Mouse (Mus musculus) heart, postnatal 0 days (tissue): Measurements from ENCODE around the gene Olfr190.

Experiments
- CTCF ChIP-seq: IDR thresholded peaks from 2 replicates; pipeline ENCODE4 v1.5.1; 2016; ENCODE audit warnings: antibody characterized with exemption, control low read depth, low read depth
- EP300 ChIP-seq: IDR thresholded peaks from 2 replicates; pipeline ENCODE4 v1.6.1; 2016; ENCODE audit warnings: antibody characterized with exemption, low read depth

GRCm38 (mm10) chr16:59120969-59121368 lies 43.2 kb upstream of the Olfr190 start, which contains the start of gene Olfr194:
- no peak for TF ChIP-seq CTCF
- no peak for TF ChIP-seq EP300
